Mouse (Mus musculus) fat pad, adult 2 months (tissue): ENCODE data around the gene Ggta1.

Experiments used
- DNase-seq: peaks from one replicate; pipeline ENCODE4 v3.0.0-alpha.2; 2011; ENCODE audit warnings: low read depth, low spot score; ENCODE audit errors: extremely low read depth

Ggta1 gene

GRCm38 (mm10) chr2:35408409-35409110 is 54.5 kb downstream of the Ggta1 start:
- no peak for DNase-seq

GRCm38 (mm10) chr2:35407878-35408277 is 55.2 kb downstream of the Ggta1 start:
- no peak for DNase-seq

GRCm38 (mm10) chr2:35407266-35407665 is 55.8 kb downstream of the Ggta1 start:
- DNase-seq: no peak

GRCm38 (mm10) chr2:35406611-35407010 is 56.4 kb downstream of the Ggta1 start:
- no peak for DNase-seq

- DNase-seq: no peak
Measured at GRCm38 (mm10) chr2:35402391-35402790, 60.6 kb downstream of the Ggta1 start.

GRCm38 (mm10) chr2:35400739-35401138 is 62.3 kb downstream of the Ggta1 start:
- no peak for DNase-seq

GRCm38 (mm10) chr2:35398184-35398828 is 64.7 kb downstream of the Ggta1 start:
- no peak for DNase-seq

GRCm38 (mm10) chr2:35397590-35398173 is 65.3 kb downstream of the Ggta1 start:
- DNase-seq: no peak

- no peak for DNase-seq
Measured at GRCm38 (mm10) chr2:35397096-35397495, 65.9 kb downstream of the Ggta1 start, which contains the start of gene 4930402F06Rik. Gene 4930402F06Rik, minus strand, starts transcription at chr2:35397175.

- DNase-seq: no peak
Measured at GRCm38 (mm10) chr2:35385441-35385871, 77.6 kb downstream of the Ggta1 start.

GRCm38 (mm10) chr2:35379306-35379705 is 83.7 kb downstream of the Ggta1 start:
- no peak for DNase-seq

GRCm38 (mm10) chr2:35377600-35377999 is 85.4 kb downstream of the Ggta1 start:
- DNase-seq: no peak

GRCm38 (mm10) chr2:35373003-35373402 is 90.0 kb downstream of the Ggta1 start:
- DNase-seq: no peak

GRCm38 (mm10) chr2:35370686-35371085 is 92.3 kb downstream of the Ggta1 start:
- no peak for DNase-seq

GRCm38 (mm10) chr2:35367629-35368028 is 95.4 kb downstream of the Ggta1 start, which contains the start of gene 4930568D16Rik:
Gene 4930568D16Rik, minus strand, starts transcription at chr2:35367729.
- DNase-seq: no peak
